Mouse (Mus musculus): ENCODE measurements around the gene C730034F03Rik.

GRCm38 (mm10) chr15:89421938-89422337, 7.5 kb upstream of the C730034F03Rik start:
- no peak for TF ChIP-seq GATA1 (IDR thresholded peaks at IDR 0.05; ENCODE audit: borderline replicate concordance, low read length)
- no peak for TF ChIP-seq FLI1 (IDR thresholded peaks at IDR 0.05; ENCODE audit: low read length)
